Comparison of ENCODE assay signal across 13 mouse cellular contexts in the genomic region with DNA sequence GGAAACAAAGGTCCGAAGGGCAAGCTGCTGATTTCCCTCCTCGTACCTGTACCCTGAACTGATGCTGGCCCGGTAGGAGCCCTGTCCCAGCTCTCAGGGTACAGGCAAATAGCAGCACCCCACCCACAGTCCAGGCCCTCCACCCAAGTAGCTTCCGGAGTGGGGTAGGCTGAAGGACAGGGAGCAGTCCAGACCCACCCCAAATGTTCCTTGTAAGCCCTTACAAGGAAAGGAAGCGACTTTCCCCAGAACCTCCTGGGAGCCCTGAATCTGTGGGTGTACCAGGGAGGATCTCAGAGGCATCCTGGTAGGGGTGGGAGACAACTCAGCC. TPM values are rescaled to one million over a fixed set of nuclear protein-coding genes. Genes with fewer than 3 reads are reported as not detected.
A peak's percentile ranks its signal among the peaks of the same experiment; 100 is the strongest.
DNase-seq lines count a peak whose midpoint lies in the region; ATAC-seq and TF ChIP-seq lines count a peak whose summit lies in the region.
"Had no signal": no experiment of that assay in that cellular context is flagged by ENCODE, and none has a peak within 500 bp of the region (broad histone marks: within the 10 kb centered on the region; RNA-seq: fewer than 3 reads in every experiment).

No protein-coding gene starts in this region.

- H3K27me3 ChIP-seq in heart, embryonic 13.5 days (replicated peaks), result 0 out of 2 replicates have a peak, but pooled peaks cover 5% of the 10 kb centered on the region
- no peaks in the 10 kb centered on the region for H3K27me3 ChIP-seq in stomach, embryonic 15.5 days (replicated peaks)
- no peaks in the 10 kb centered on the region for H3K27me3 ChIP-seq in stomach, postnatal 0 days (ENCODE audit: control insufficient read depth, insufficient read depth, low read length)
- no peaks in the 10 kb centered on the region for H3K27me3 ChIP-seq in small intestine, adult 2 months (ENCODE audit: control insufficient read depth, insufficient read depth, low read length)
- H3K27me3 ChIP-seq: embryonic facial prominence, embryonic 15.5 days; midbrain, embryonic 15.5 days had no signal

- TF ChIP-seq EP300 in stomach, postnatal 0 days (optimal IDR thresholded peaks at IDR 0.05), result no peak

- peaks cover 19% of the 10 kb centered on the region for H3K4me1 ChIP-seq in heart, embryonic 13.5 days
- H3K4me1 ChIP-seq in stomach, embryonic 15.5 days, result no peaks in the 10 kb centered on the region
- no peaks in the 10 kb centered on the region for H3K4me1 ChIP-seq in stomach, postnatal 0 days (replicated peaks; ENCODE audit: control insufficient read depth, insufficient read depth)
- H3K4me1 ChIP-seq in small intestine, adult 2 months (ENCODE audit: control insufficient read depth, insufficient read depth, insufficient read length, low read length), result 0 out of 2 replicates have a peak, but pooled peaks cover 6% of the 10 kb centered on the region
- H3K4me1 ChIP-seq: embryonic facial prominence, embryonic 15.5 days; midbrain, embryonic 15.5 days had no signal

- no peak for TF ChIP-seq POLR2A in small intestine, adult 2 months (IDR thresholded peaks at IDR 0.05; ENCODE audit: low read depth, low read length)

- DNase-seq in heart, adult 18-20 months, result no peak
- DNase-seq in stomach, postnatal 0 days (ENCODE audit: low spot score), result no peak
- DNase-seq in liver, result peak; percentile 45
- no peak for DNase-seq in adrenal gland, postnatal 14 days
- DNase-seq: cerebellum, postnatal 25 days; kidney, adult 11 months; right cerebral cortex, postnatal 4 days had no signal

- H3K27ac ChIP-seq in heart, embryonic 13.5 days (replicated peaks), result peak overlapping the region; percentile 58
- no peak overlapping the region for H3K27ac ChIP-seq in stomach, embryonic 15.5 days
- no peak overlapping the region for H3K27ac ChIP-seq in stomach, postnatal 0 days (replicated peaks)
- peak overlapping the region; percentile 75 for H3K27ac ChIP-seq in small intestine, adult 2 months (ENCODE audit: insufficient read depth, low read depth, low read length)
- H3K27ac ChIP-seq: embryonic facial prominence, embryonic 15.5 days; midbrain, embryonic 15.5 days had no signal

- H3K36me3 ChIP-seq in heart, embryonic 13.5 days, result no peaks in the 10 kb centered on the region
- H3K36me3 ChIP-seq in stomach, embryonic 15.5 days, result no peaks in the 10 kb centered on the region
- no peaks in the 10 kb centered on the region for H3K36me3 ChIP-seq in stomach, postnatal 0 days (ENCODE audit: control insufficient read depth, insufficient read depth, low read length)
- H3K36me3 ChIP-seq in small intestine, adult 2 months (ENCODE audit: control insufficient read depth, insufficient read depth, low read length), result no peaks in the 10 kb centered on the region
- H3K36me3 ChIP-seq: embryonic facial prominence, embryonic 15.5 days; midbrain, embryonic 15.5 days had no signal

- H3K9ac ChIP-seq in heart, embryonic 13.5 days, result no peak overlapping the region
- H3K9ac ChIP-seq in stomach, embryonic 15.5 days, result no peak overlapping the region
- no peak overlapping the region for H3K9ac ChIP-seq in stomach, postnatal 0 days (ENCODE audit: low read length)
- H3K9ac ChIP-seq: embryonic facial prominence, embryonic 15.5 days; midbrain, embryonic 15.5 days had no signal

- no peaks in the 10 kb centered on the region for H3K9me3 ChIP-seq in heart, embryonic 13.5 days
- no peaks in the 10 kb centered on the region for H3K9me3 ChIP-seq in stomach, embryonic 15.5 days
- H3K9me3 ChIP-seq in stomach, postnatal 0 days (ENCODE audit: control insufficient read depth, low read length), result no peaks in the 10 kb centered on the region
- H3K9me3 ChIP-seq: embryonic facial prominence, embryonic 15.5 days; midbrain, embryonic 15.5 days had no signal

- H3K4me3 ChIP-seq in heart, embryonic 13.5 days, result peak overlapping the region; percentile 11; the same call in 1 of the 2 replicates
- peak overlapping the region; percentile 15 for H3K4me3 ChIP-seq in stomach, embryonic 15.5 days (replicated peaks)
- H3K4me3 ChIP-seq in stomach, postnatal 0 days (ENCODE audit: low read depth, low read length), result no peak overlapping the region
- peak overlapping the region; percentile 63 for H3K4me3 ChIP-seq in small intestine, adult 2 months (ENCODE audit: low read depth, low read length)
- H3K4me3 ChIP-seq: embryonic facial prominence, embryonic 15.5 days; midbrain, embryonic 15.5 days had no signal

- peak overlapping the region; percentile 47 for H3K4me2 ChIP-seq in heart, embryonic 13.5 days
- no peak overlapping the region for H3K4me2 ChIP-seq in stomach, embryonic 15.5 days
- H3K4me2 ChIP-seq in stomach, postnatal 0 days (replicated peaks; ENCODE audit: low read depth), result no peak overlapping the region
- H3K4me2 ChIP-seq: embryonic facial prominence, embryonic 15.5 days; midbrain, embryonic 15.5 days had no signal

- no peak for TF ChIP-seq CTCF in stomach, postnatal 0 days (IDR thresholded peaks at IDR 0.05; ENCODE audit: low read depth)
- no peak for TF ChIP-seq CTCF in small intestine, adult 2 months (IDR thresholded peaks at IDR 0.05; ENCODE audit: extremely low read depth, insufficient read length, insufficient replicate concordance, low read depth, low read length)

- WGBS in heart, embryonic 13.5 days, result 83% methylated on average over 5 of the region's 5 CpGs
- 76% methylated on average over 5 of the region's 5 CpGs for WGBS in stomach, embryonic 15.5 days
- WGBS in stomach, postnatal 0 days, result 79% methylated on average over 5 of the region's 5 CpGs
- 63% methylated on average over 5 of the region's 5 CpGs for WGBS in small intestine, adult 2 months

- ATAC-seq in heart, embryonic 13.5 days (ENCODE audit: extremely low read depth, insufficient number of reproducible peaks, low FRiP score, low TSS enrichment), result no peak
- no peak; the same call in 1 of the 2 replicates for ATAC-seq in stomach, embryonic 15.5 days (ENCODE audit: insufficient read depth, low FRiP score, low read depth)
- no peak for ATAC-seq in stomach, postnatal 0 days (ENCODE audit: low FRiP score, low TSS enrichment)
- ATAC-seq in monocyte, adult 5-6 weeks (replicated peaks; ENCODE audit: insufficient number of reproducible peaks, low FRiP score, low TSS enrichment, poor library complexity, severe bottlenecking), result no peak
- ATAC-seq: midbrain, embryonic 15.5 days had no signal

RNA-seq across cellular contexts. Expression of gene Rac2, which starts 0.3 kb away (rescaled TPM):
- polyA plus RNA-seq in heart, embryonic 13.5 days (2015; fragmentation: Nextera tagmentation; extraction: Ambion mirVana), result 7.6 and 8.9 TPM in 2 replicates
- 10 to 100 TPM in 1 of 2 experiments, 1 to 10 TPM in 1; 2.2 to 19.1 TPM for total RNA-seq in heart, adult 18-20 months (2021)
- polyA plus RNA-seq in stomach, embryonic 15.5 days (2015; fragmentation: Nextera tagmentation; extraction: Ambion mirVana), result 26.5 and 36.5 TPM in 2 replicates
- polyA plus RNA-seq in stomach, postnatal 0 days (2015; fragmentation: Nextera tagmentation; extraction: Ambion mirVana), result 6.4 and 8.0 TPM in 2 replicates
- 37.0 and 136 TPM in 2 replicates for polyA plus RNA-seq in small intestine, adult 2 months (2012; rRNA removed)
- total RNA-seq in adrenal gland, postnatal 14 days (2021), result 9.0 and 44.5 TPM in 2 replicates
- 125 to 216 TPM (median 199 TPM) in 3 replicates for total RNA-seq in monocyte, adult 5-6 weeks (2017)

RNA-seq across cellular contexts. Expression of gene Cyth4, which starts 24.6 kb away (rescaled TPM):
- 5.0 and 5.2 TPM in 2 replicates for polyA plus RNA-seq in heart, embryonic 13.5 days (2015; fragmentation: Nextera tagmentation; extraction: Ambion mirVana)
- total RNA-seq in heart, adult 18-20 months (2021), result 1 to 10 TPM; 3.8 to 6.3 TPM
- 10.7 and 11.0 TPM in 2 replicates for polyA plus RNA-seq in stomach, embryonic 15.5 days (2015; fragmentation: Nextera tagmentation; extraction: Ambion mirVana)
- 5.2 and 5.8 TPM in 2 replicates for polyA plus RNA-seq in stomach, postnatal 0 days (2015; fragmentation: Nextera tagmentation; extraction: Ambion mirVana)
- 11.2 and 12.7 TPM in 2 replicates for polyA plus RNA-seq in small intestine, adult 2 months (2012; rRNA removed)
- total RNA-seq in adrenal gland, postnatal 14 days (2021), result 4.6 and 12.8 TPM in 2 replicates
- 298 to 420 TPM (median 312 TPM) in 3 replicates for total RNA-seq in monocyte, adult 5-6 weeks (2017)

RNA-seq across cellular contexts. Expression of gene Sstr3, which starts 27.8 kb away (rescaled TPM):
- polyA plus RNA-seq in heart, embryonic 13.5 days (2015; fragmentation: Nextera tagmentation; extraction: Ambion mirVana), result 0.09 TPM in 1 of 2 replicates, not detected in the other
- total RNA-seq in heart, adult 18-20 months (2021), result not detected
- 0.18 and 0.44 TPM in 2 replicates for polyA plus RNA-seq in stomach, embryonic 15.5 days (2015; fragmentation: Nextera tagmentation; extraction: Ambion mirVana)
- polyA plus RNA-seq in stomach, postnatal 0 days (2015; fragmentation: Nextera tagmentation; extraction: Ambion mirVana), result 0.02 and 0.08 TPM in 2 replicates
- 0.44 and 1.4 TPM in 2 replicates for polyA plus RNA-seq in small intestine, adult 2 months (2012; rRNA removed)
- 0.56 and 0.98 TPM in 2 replicates for total RNA-seq in adrenal gland, postnatal 14 days (2021)
- 0.10 to 0.29 TPM in 2 of 3 replicates, not detected in the other for total RNA-seq in monocyte, adult 5-6 weeks (2017)
- polyA plus RNA-seq: embryonic facial prominence, embryonic 15.5 days had no signal

RNA-seq across cellular contexts. Expression of gene C1qtnf6, which starts 41.0 kb away (rescaled TPM):
- 28.7 and 31.8 TPM in 2 replicates for polyA plus RNA-seq in heart, embryonic 13.5 days (2015; fragmentation: Nextera tagmentation; extraction: Ambion mirVana)
- 1 to 10 TPM; 7.8 to 7.9 TPM for total RNA-seq in heart, adult 18-20 months (2021)
- 23.9 and 25.0 TPM in 2 replicates for polyA plus RNA-seq in stomach, embryonic 15.5 days (2015; fragmentation: Nextera tagmentation; extraction: Ambion mirVana)
- 20.2 and 24.6 TPM in 2 replicates for polyA plus RNA-seq in stomach, postnatal 0 days (2015; fragmentation: Nextera tagmentation; extraction: Ambion mirVana)
- 7.9 and 8.1 TPM in 2 replicates for polyA plus RNA-seq in small intestine, adult 2 months (2012; rRNA removed)
- total RNA-seq in adrenal gland, postnatal 14 days (2021), result 53.4 and 69.2 TPM in 2 replicates
- total RNA-seq in monocyte, adult 5-6 weeks (2017), result 0.67 to 0.87 TPM in 2 of 3 replicates, not detected in the other

Comparison
In these comparisons a context has a peak if more than half of its experiments do, and no peak if none do; other contexts are left out.
1. H3K27ac ChIP-seq: peak in heart, embryonic 13.5 days (single experiment) and small intestine, adult 2 months (single experiment); none in stomach, embryonic 15.5 days (single experiment) and stomach, postnatal 0 days (single experiment).